Mouse (Mus musculus): ENCODE measurements at regions not wholly inside any gene's neighbourhood (a gene's known extent, or its start where the extent isn't known, plus 50 kb on each side); places are given as distances from the start of the nearest gene placed in this dataset.

DNA sequence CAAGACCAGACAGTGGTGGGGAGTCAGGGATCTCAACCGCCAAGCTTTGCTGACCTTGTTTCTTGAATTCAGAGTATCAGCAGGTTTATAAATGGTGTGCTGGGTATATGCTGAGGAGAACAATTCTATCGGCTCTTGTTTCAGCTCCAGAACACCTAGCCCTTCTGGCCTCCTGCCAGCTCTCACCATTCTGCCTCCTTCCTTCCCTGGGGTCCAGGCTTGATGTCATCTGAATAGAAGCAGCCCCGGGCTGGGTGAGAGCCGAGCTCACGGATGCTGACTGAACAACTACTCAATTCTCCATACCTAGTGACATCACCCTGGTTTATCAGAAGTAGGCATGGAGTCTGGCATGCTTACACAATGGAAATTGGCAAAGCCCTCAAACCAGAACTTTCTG, 203.5 kb downstream of the Efnb2 start:
- no peak for TF ChIP-seq TAL1 (conservative IDR thresholded peaks at IDR 0.05; ENCODE audit: low read depth, low read length)
- TF ChIP-seq GATA2 (IDR thresholded peaks at IDR 0.05; ENCODE audit: borderline replicate concordance, low read depth, low read length): no peak
- TF ChIP-seq GATA1 (IDR thresholded peaks at IDR 0.05; ENCODE audit: borderline replicate concordance, low read length): no peak
- no peak for TF ChIP-seq POLR2AphosphoS5 (IDR thresholded peaks at IDR 0.05; ENCODE audit: insufficient replicate concordance, low read depth, low read length)
- no peaks in the 10 kb centered on the region for H3K27me3 ChIP-seq (ENCODE audit: insufficient read depth, low read length)
- H3K4me3 ChIP-seq (ENCODE audit: low read depth, low read length): no peak overlapping the region
- no peaks in the 10 kb centered on the region for H3K9me3 ChIP-seq (replicated peaks)
- ATAC-seq (ENCODE audit: extremely low read depth, insufficient number of reproducible peaks, low FRiP score, poor library complexity, severe bottlenecking) (no peak), DNase-seq (ENCODE audit: low spot score) (no peak)
- no peaks in the 10 kb centered on the region for H3K36me3 ChIP-seq (replicated peaks)
- H3K4me1 ChIP-seq (ENCODE audit: insufficient read depth, low read depth, low read length): no peaks in the 10 kb centered on the region

DNA sequence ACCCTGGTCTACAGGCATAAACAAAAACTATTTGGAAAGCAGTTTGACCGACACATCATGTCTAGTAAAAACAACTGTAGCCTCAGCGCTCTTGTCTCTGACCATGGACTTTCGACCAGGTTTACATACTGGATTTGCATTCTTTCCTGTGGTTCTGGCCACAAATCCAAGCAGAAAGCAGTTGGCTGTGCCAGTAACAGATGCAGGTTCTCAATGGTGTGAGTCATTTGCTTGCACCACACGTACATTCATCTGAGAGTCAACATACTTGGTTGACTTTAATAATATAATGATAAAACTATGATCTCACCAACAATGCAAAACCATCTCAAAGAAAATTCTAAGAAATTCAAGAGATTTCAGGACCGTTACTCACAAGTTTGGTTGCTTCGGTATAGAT, 207.1 kb downstream of the Efnb2 start:
- Histone ChIP-seq H3K36me3 (replicated peaks) (no peaks in the 10 kb centered on the region), H3K4me1 (ENCODE audit: insufficient read depth, low read depth, low read length) (no peaks in the 10 kb centered on the region), H3K27me3 (ENCODE audit: insufficient read depth, low read length) (no peaks in the 10 kb centered on the region), H3K4me3 (ENCODE audit: low read depth, low read length) (no peak overlapping the region), H3K9me3 (replicated peaks) (no peaks in the 10 kb centered on the region)
- DNase-seq (ENCODE audit: low spot score) (no peak), ATAC-seq (ENCODE audit: extremely low read depth, insufficient number of reproducible peaks, low FRiP score, poor library complexity, severe bottlenecking) (no peak)
- TF ChIP-seq CTCF (IDR thresholded peaks at IDR 0.05; ENCODE audit: low read depth, low read length): no peak
- TF ChIP-seq POLR2AphosphoS5 (IDR thresholded peaks at IDR 0.05; ENCODE audit: insufficient replicate concordance, low read depth, low read length): no peak
- TF ChIP-seq GATA2 (IDR thresholded peaks at IDR 0.05; ENCODE audit: borderline replicate concordance, low read depth, low read length): no peak
- no peak for TF ChIP-seq TAL1 (conservative IDR thresholded peaks at IDR 0.05; ENCODE audit: low read depth, low read length)
- no peak for TF ChIP-seq GATA1 (IDR thresholded peaks at IDR 0.05; ENCODE audit: borderline replicate concordance, low read length)

DNA sequence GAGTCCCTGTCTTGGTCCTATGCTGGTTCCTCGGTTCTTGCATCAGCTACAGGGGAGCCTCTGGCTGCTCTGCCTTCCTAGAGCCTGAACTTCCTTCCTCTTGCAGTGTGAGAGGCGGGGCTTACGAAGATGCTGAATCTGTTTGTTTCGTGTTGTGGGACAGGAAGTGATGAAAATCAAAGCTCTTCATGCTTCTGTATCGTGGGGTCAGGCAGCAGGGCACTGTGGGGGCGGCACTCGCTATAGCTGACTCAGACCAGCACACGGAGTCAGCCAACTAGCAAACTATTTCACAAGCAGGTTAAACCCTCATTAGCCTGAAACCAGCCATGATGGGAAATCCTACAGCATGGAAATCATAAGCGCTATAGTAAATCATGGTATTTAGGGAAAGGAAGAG, 208.8 kb downstream of the Efnb2 start:
- Histone ChIP-seq H3K27me3 (ENCODE audit: insufficient read depth, low read length) (no peaks in the 10 kb centered on the region), H3K9me3 (replicated peaks) (no peaks in the 10 kb centered on the region), H3K4me3 (ENCODE audit: low read depth, low read length) (no peak overlapping the region), H3K36me3 (replicated peaks) (no peaks in the 10 kb centered on the region), H3K4me1 (ENCODE audit: insufficient read depth, low read depth, low read length) (no peaks in the 10 kb centered on the region)
- TF ChIP-seq POLR2AphosphoS5 (IDR thresholded peaks at IDR 0.05; ENCODE audit: insufficient replicate concordance, low read depth, low read length) (no peak), GATA2 (IDR thresholded peaks at IDR 0.05; ENCODE audit: borderline replicate concordance, low read depth, low read length) (no peak)
- no peak for ATAC-seq (ENCODE audit: extremely low read depth, insufficient number of reproducible peaks, low FRiP score, poor library complexity, severe bottlenecking)
- no peak for DNase-seq (ENCODE audit: low spot score)

DNA sequence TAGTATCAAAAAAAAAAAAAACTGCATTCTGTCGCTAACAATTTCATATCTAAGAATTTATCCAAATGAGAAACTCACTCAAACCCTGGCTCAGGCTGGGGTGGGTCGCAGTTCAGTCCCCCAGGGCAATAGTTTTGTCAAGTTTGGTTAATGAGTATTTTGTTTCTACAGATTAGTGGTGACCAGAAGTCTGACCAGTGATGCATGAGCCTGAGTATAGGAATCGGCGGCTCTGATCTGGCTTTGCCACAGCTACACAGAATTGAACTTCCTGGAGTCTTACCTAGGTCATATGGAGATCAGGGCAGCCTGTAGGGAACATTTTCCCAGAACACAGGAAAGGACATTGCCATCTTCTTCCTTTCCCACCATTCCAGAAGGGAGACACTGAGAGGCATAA, 212.1 kb downstream of the Efnb2 start:
- Histone ChIP-seq H3K4me3 (ENCODE audit: low read depth, low read length) (no peak overlapping the region), H3K27me3 (ENCODE audit: insufficient read depth, low read length) (no peaks in the 10 kb centered on the region), H3K9me3 (replicated peaks) (no peaks in the 10 kb centered on the region), H3K36me3 (replicated peaks) (no peaks in the 10 kb centered on the region), H3K4me1 (ENCODE audit: insufficient read depth, low read depth, low read length) (no peaks in the 10 kb centered on the region)
- TF ChIP-seq CTCF (IDR thresholded peaks at IDR 0.05; ENCODE audit: low read depth, low read length) (no peak), POLR2AphosphoS5 (IDR thresholded peaks at IDR 0.05; ENCODE audit: insufficient replicate concordance, low read depth, low read length) (no peak), GATA2 (IDR thresholded peaks at IDR 0.05; ENCODE audit: borderline replicate concordance, low read depth, low read length) (no peak), GATA1 (IDR thresholded peaks at IDR 0.05; ENCODE audit: borderline replicate concordance, low read length) (no peak), TAL1 (conservative IDR thresholded peaks at IDR 0.05; ENCODE audit: low read depth, low read length) (no peak)
- DNase-seq (ENCODE audit: low spot score) (no peak), ATAC-seq (ENCODE audit: extremely low read depth, insufficient number of reproducible peaks, low FRiP score, poor library complexity, severe bottlenecking) (no peak)

DNA sequence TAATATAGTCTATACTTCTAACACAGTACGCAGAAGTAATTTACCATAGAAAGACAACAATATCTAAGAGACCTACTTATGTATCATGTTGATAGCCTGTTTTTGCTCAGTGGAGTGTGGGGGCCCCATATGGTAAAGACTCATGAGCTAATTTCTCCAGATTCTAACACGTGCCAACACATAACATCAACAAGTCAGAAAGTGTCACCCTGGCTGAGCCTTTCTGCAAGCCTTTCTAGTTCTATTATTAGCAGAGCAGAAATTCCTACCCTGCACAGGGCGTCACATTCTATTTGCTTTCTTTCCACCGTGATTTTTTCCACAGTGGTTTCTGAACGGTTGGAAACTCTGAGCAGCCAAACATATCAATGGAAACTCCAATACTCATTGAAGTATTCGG, 219.5 kb downstream of the Efnb2 start:
- Histone ChIP-seq H3K27me3 (ENCODE audit: insufficient read depth, low read length) (peaks cover 2% of the 10 kb centered on the region; the same call in 1 of the 2 replicates), H3K4me3 (ENCODE audit: low read depth, low read length) (no peak overlapping the region), H3K9me3 (replicated peaks) (no peaks in the 10 kb centered on the region), H3K4me1 (ENCODE audit: insufficient read depth, low read depth, low read length) (no peaks in the 10 kb centered on the region), H3K36me3 (replicated peaks) (no peaks in the 10 kb centered on the region)
- DNase-seq (ENCODE audit: low spot score): no peak
- no peak for ATAC-seq (ENCODE audit: extremely low read depth, insufficient number of reproducible peaks, low FRiP score, poor library complexity, severe bottlenecking)
- TF ChIP-seq GATA2 (IDR thresholded peaks at IDR 0.05; ENCODE audit: borderline replicate concordance, low read depth, low read length): no peak

DNA sequence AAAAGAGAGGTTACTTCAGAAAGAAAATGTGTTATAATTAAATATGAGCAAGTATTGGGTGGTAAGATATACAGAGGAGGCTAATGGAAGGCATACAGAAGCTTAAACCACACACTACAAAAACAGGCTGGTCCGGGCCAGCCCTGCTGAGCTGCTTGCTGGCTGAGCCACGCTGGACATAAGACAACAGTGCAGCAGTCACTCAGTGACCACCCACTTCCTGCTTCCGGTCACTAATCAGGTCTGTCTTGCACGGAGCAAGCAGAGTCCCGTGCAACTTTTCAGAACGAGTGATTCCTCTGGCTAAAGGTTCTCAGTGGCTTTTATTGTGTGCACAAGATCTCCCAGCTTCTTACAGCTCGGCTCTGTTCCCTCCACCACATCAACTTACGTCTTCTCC, 220.1 kb downstream of the Efnb2 start:
- DNase-seq (ENCODE audit: low spot score): no peak
- Histone ChIP-seq H3K27me3 (ENCODE audit: insufficient read depth, low read length) (peaks cover 2% of the 10 kb centered on the region; the same call in 1 of the 2 replicates), H3K4me1 (ENCODE audit: insufficient read depth, low read depth, low read length) (no peaks in the 10 kb centered on the region), H3K9me3 (replicated peaks) (no peaks in the 10 kb centered on the region), H3K4me3 (ENCODE audit: low read depth, low read length) (no peak overlapping the region), H3K36me3 (replicated peaks) (no peaks in the 10 kb centered on the region)
- ATAC-seq (ENCODE audit: extremely low read depth, insufficient number of reproducible peaks, low FRiP score, poor library complexity, severe bottlenecking): no peak
- TF ChIP-seq GATA2 (IDR thresholded peaks at IDR 0.05; ENCODE audit: borderline replicate concordance, low read depth, low read length): no peak
- no peak for TF ChIP-seq CTCF (IDR thresholded peaks at IDR 0.05; ENCODE audit: low read depth, low read length)
- TF ChIP-seq GATA1 (IDR thresholded peaks at IDR 0.05; ENCODE audit: borderline replicate concordance, low read length): no peak
- TF ChIP-seq POLR2AphosphoS5 (IDR thresholded peaks at IDR 0.05; ENCODE audit: insufficient replicate concordance, low read depth, low read length): no peak
- no peak for TF ChIP-seq TAL1 (conservative IDR thresholded peaks at IDR 0.05; ENCODE audit: low read depth, low read length)

DNA sequence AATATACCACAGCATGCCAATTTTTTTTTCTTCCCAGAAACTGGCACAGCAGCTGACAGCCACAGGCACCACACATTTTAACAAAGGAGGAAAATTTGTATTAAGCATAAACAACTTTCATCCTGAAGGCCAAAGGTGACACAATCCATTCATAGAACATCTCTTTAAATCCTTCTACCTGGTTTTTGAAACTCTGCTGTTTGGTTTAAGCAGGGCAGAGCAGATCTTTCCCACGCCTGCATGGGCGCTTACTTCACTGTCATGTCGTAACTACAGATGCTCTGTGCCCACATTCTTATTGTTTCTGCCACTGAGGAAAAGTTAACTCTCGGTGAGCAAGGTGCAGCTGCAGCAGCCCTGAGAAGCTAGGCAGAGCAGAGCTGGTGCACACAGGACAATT, 234.8 kb downstream of the Efnb2 start:
- no peaks in the 10 kb centered on the region for H3K9me3 ChIP-seq (replicated peaks)

More for the DNA sequence above, 234.8 kb downstream of the Efnb2 start:
- Histone ChIP-seq H3K27me3 (ENCODE audit: insufficient read depth, low read length) (no peaks in the 10 kb centered on the region), H3K36me3 (replicated peaks) (no peaks in the 10 kb centered on the region), H3K4me1 (ENCODE audit: insufficient read depth, low read depth, low read length) (no peaks in the 10 kb centered on the region), H3K4me3 (ENCODE audit: low read depth, low read length) (no peak overlapping the region)
- ATAC-seq (ENCODE audit: extremely low read depth, insufficient number of reproducible peaks, low FRiP score, poor library complexity, severe bottlenecking) (no peak), DNase-seq (ENCODE audit: low spot score) (no peak)
- no peak for TF ChIP-seq GATA1 (IDR thresholded peaks at IDR 0.05; ENCODE audit: borderline replicate concordance, low read length)
- TF ChIP-seq POLR2AphosphoS5 (IDR thresholded peaks at IDR 0.05; ENCODE audit: insufficient replicate concordance, low read depth, low read length): no peak
- TF ChIP-seq GATA2 (IDR thresholded peaks at IDR 0.05; ENCODE audit: borderline replicate concordance, low read depth, low read length): no peak
- TF ChIP-seq TAL1 (conservative IDR thresholded peaks at IDR 0.05; ENCODE audit: low read depth, low read length): no peak
- no peak for TF ChIP-seq CTCF (IDR thresholded peaks at IDR 0.05; ENCODE audit: low read depth, low read length)

Data from G1E (cell line).